Mouse (Mus musculus) intestine, postnatal 0 days (tissue): ENCODE results near the gene Hoxc12. TPM values are rescaled to one million over a fixed set of nuclear protein-coding genes. Genes with fewer than 3 reads are reported as not detected.

Experiments used
- ATAC-seq: fragments of 200-750 bp; cut with Nextera tagmentation; 2 replicates; pipeline ENCODE4 v1.8.0; 2017; ENCODE audit warnings: mild to moderate bottlenecking, moderate TSS enrichment, moderate library complexity
- H3K27ac ChIP-seq: fragments of 300-500 bp; sonication (generic); 2 replicates; pipeline ENCODE4 v1.5.1; 2014; ENCODE audit warnings: mild to moderate bottlenecking, low read depth, low read length, moderate library complexity
- H3K27me3 ChIP-seq: fragments of 300-500 bp; sonication (generic); replicated peaks from 2 replicates; pipeline ENCODE4 v1.6.1; 2014; ENCODE audit warnings: low read length, mixed read lengths; ENCODE audit not compliant: control insufficient read depth, insufficient read depth
- H3K36me3 ChIP-seq: fragments of 300-500 bp; sonication (generic); 2 replicates; pipeline ENCODE4 v1.6.1; 2014; ENCODE audit warnings: mild to moderate bottlenecking, moderate library complexity; ENCODE audit not compliant: control insufficient read depth, insufficient read depth
- H3K4me1 ChIP-seq: fragments of 300-500 bp; sonication (generic); replicated peaks from 2 replicates; pipeline ENCODE4 v1.6.1; 2014; ENCODE audit warnings: antibody characterized with exemption, low read length, mixed read lengths; ENCODE audit not compliant: control insufficient read depth, insufficient read depth
- H3K4me2 ChIP-seq: fragments of 300-500 bp; sonication (generic); replicated peaks from 2 replicates; pipeline ENCODE4 v1.6.1; 2014; ENCODE audit warnings: low read depth, mild to moderate bottlenecking, moderate library complexity
- H3K4me3 ChIP-seq: fragments of 300-500 bp; sonication (generic); 2 replicates; pipeline ENCODE4 v1.5.1; 2014; ENCODE audit warnings: low read depth, low read length
- H3K9ac ChIP-seq: fragments of 300-500 bp; sonication (generic); 2 replicates; pipeline ENCODE4 v1.6.1; 2014; ENCODE audit warnings: mild to moderate bottlenecking, low read depth, low read length
- H3K9me3 ChIP-seq: fragments of 300-500 bp; sonication (generic); 2 replicates; pipeline ENCODE4 v1.6.1; 2016; ENCODE audit warnings: mixed run types; ENCODE audit not compliant: control insufficient read depth
- CTCF ChIP-seq: sonication (generic); IDR thresholded peaks from 2 replicates; pipeline ENCODE4 v1.5.1; 2016; ENCODE audit warnings: low read depth, mild to moderate bottlenecking, control low read depth, antibody characterized with exemption, moderate library complexity
- WGBS: fragments of 180-500 bp; shearing (Covaris S2); extraction: QIAGEN DNeasy Blood & Tissue Kit; methylation state at CpG from one replicate; pipeline ENCODE4 v1.1.7; 2014; 5-methylcytosine and 5-hydroxymethylcytosine counted together
- polyA plus RNA-seq: library from polyadenylated mRNA; unstranded; fragments of >200 nt; fragmentation: Nextera tagmentation; extraction: Ambion mirVana; gene quantifications from 2 replicates; pipeline ENCODE4 v1.2.1, GENCODE M21; 2015

The Hoxc12 gene
- polyA plus RNA-seq = not detected in 2 replicates

- ATAC-seq = no peak
- H3K9ac ChIP-seq = no peak within 1 kb of the TSS
- no peak for TF ChIP-seq CTCF
- no peaks in the 10 kb centered on the region for H3K36me3 ChIP-seq
- H3K27me3 ChIP-seq = peaks cover 99% of the 10 kb centered on the region
- no peak within 1 kb of the TSS for H3K27ac ChIP-seq
- H3K9me3 ChIP-seq = no peaks in the 10 kb centered on the region
- no peak within 1 kb of the TSS for H3K4me2 ChIP-seq
- H3K4me1 ChIP-seq = no peaks in the 10 kb centered on the region
- H3K4me3 ChIP-seq = 0 out of 2 replicates have a peak within 1 kb of the TSS, but pooled peaks have one; percentile 6
- 3% methylated on average over 31 of the region's 31 CpGs for WGBS
Measured at GRCm38 (mm10) chr15:102936279-102936972, at the start of gene Hoxc12. Gene Hoxc12 (plus strand): TSS chr15:102936757.

GRCm38 (mm10) chr15:102895115-102895514 lies 41.4 kb upstream of the Hoxc12 start:
- no peaks in the 10 kb centered on the region for H3K36me3 ChIP-seq
- 70% methylated on average over 6 of the region's 6 CpGs for WGBS
- H3K9ac ChIP-seq = no peak overlapping the region
- no peak for ATAC-seq
- H3K4me1 ChIP-seq = no peaks in the 10 kb centered on the region
- H3K27me3 ChIP-seq = peaks cover 20% of the 10 kb centered on the region
- no peak overlapping the region for H3K4me2 ChIP-seq
- no peak for TF ChIP-seq CTCF
- no peak overlapping the region for H3K4me3 ChIP-seq
- H3K27ac ChIP-seq = no peak overlapping the region
- H3K9me3 ChIP-seq = no peaks in the 10 kb centered on the region

GRCm38 (mm10) chr15:102904946-102905345 lies 31.6 kb upstream of the Hoxc12 start:
- TF ChIP-seq CTCF = no peak
- peaks cover 60% of the 10 kb centered on the region for H3K27me3 ChIP-seq
- WGBS = 50% methylated on average over 1 of the region's 1 CpGs
- H3K4me1 ChIP-seq = no peaks in the 10 kb centered on the region
- no peaks in the 10 kb centered on the region for H3K9me3 ChIP-seq
- H3K4me3 ChIP-seq = no peak overlapping the region
- no peaks in the 10 kb centered on the region for H3K36me3 ChIP-seq
- H3K9ac ChIP-seq = no peak overlapping the region
- H3K4me2 ChIP-seq = no peak overlapping the region
- no peak overlapping the region for H3K27ac ChIP-seq
- ATAC-seq = no peak

GRCm38 (mm10) chr15:102909536-102909935 lies 27.0 kb upstream of the Hoxc12 start:
- WGBS = 3% methylated on average over 4 of the region's 4 CpGs
- Histone ChIP-seq H3K9me3 (no peaks in the 10 kb centered on the region), H3K27me3 (peaks cover 86% of the 10 kb centered on the region), H3K27ac (no peak overlapping the region), H3K4me2 (no peak overlapping the region), H3K36me3 (no peaks in the 10 kb centered on the region), H3K9ac (no peak overlapping the region), H3K4me3 (no peak overlapping the region), H3K4me1 (no peaks in the 10 kb centered on the region)
- no peak for TF ChIP-seq CTCF
- no peak for ATAC-seq

- Histone ChIP-seq H3K27me3 (peaks cover 87% of the 10 kb centered on the region), H3K9ac (no peak overlapping the region), H3K4me2 (no peak overlapping the region), H3K4me3 (no peak overlapping the region), H3K9me3 (no peaks in the 10 kb centered on the region), H3K4me1 (no peaks in the 10 kb centered on the region), H3K36me3 (no peaks in the 10 kb centered on the region), H3K27ac (no peak overlapping the region)
- no peak for TF ChIP-seq CTCF
- ATAC-seq = no peak
- 0% methylated on average over 18 of the region's 18 CpGs for WGBS
Measured at GRCm38 (mm10) chr15:102910038-102910437, 26.5 kb upstream of the Hoxc12 start.

- H3K36me3 ChIP-seq = no peaks in the 10 kb centered on the region
- H3K9ac ChIP-seq = no peak overlapping the region
- ATAC-seq = no peak
- 2% methylated on average over 22 of the region's 22 CpGs for WGBS
- H3K9me3 ChIP-seq = no peaks in the 10 kb centered on the region
- no peak overlapping the region for H3K4me3 ChIP-seq
- no peak for TF ChIP-seq CTCF
- H3K4me2 ChIP-seq = no peak overlapping the region
- H3K27me3 ChIP-seq = peaks cover 86% of the 10 kb centered on the region
- no peak overlapping the region for H3K27ac ChIP-seq
- no peaks in the 10 kb centered on the region for H3K4me1 ChIP-seq
Measured at GRCm38 (mm10) chr15:102910496-102911095, 26.0 kb upstream of the Hoxc12 start.
